Mouse (Mus musculus): Measurements from ENCODE around the gene Lpo. TPM values are rescaled to one million over a fixed set of nuclear protein-coding genes. Genes with fewer than 3 reads are reported as not detected.
"Not testable (repeated sequence)": the region's sequence is repeated elsewhere in the genome, so short reads cannot be mapped to it uniquely, and the experiment has no call there.

Gene Lpo
- 0.33 and 0.42 TPM in 2 replicates for polyA plus RNA-seq (2016; fragmentation: Nextera tagmentation; extraction: Ambion mirVana)

GRCm38 (mm10) chr11:87828239-87828900, at the start of gene Lpo:
TSS of gene Lpo (minus strand) at chr11:87828289.
- no peak within 1 kb of the TSS for H3K27ac ChIP-seq
- ATAC-seq (ENCODE audit: low FRiP score, low read depth): no peak

GRCm38 (mm10) chr11:87875436-87875835, 47.3 kb upstream of the Lpo start, which contains the start of gene Epx:
TSS of gene Epx (minus strand) at chr11:87875536.
- H3K4me2 ChIP-seq (replicated peaks): no peak within 1 kb of the TSS
- no peaks in the 10 kb centered on the region for H3K9me3 ChIP-seq
- no peak within 1 kb of the TSS for H3K9ac ChIP-seq
- H3K4me1 ChIP-seq: no peaks in the 10 kb centered on the region
- no peaks in the 10 kb centered on the region for H3K27me3 ChIP-seq (replicated peaks)
- 83% methylated on average over 6 of the region's 6 CpGs for WGBS
- no peak within 1 kb of the TSS for H3K27ac ChIP-seq
- ATAC-seq (ENCODE audit: low FRiP score, low read depth): no peak
- H3K4me3 ChIP-seq: no peak within 1 kb of the TSS
- H3K36me3 ChIP-seq: no peaks in the 10 kb centered on the region

More at GRCm38 (mm10) chr11:87828239-87828900, at the start of gene Lpo:
- Histone ChIP-seq H3K27me3 (replicated peaks) (no peaks in the 10 kb centered on the region), H3K4me3 (no peak within 1 kb of the TSS), H3K4me2 (replicated peaks) (0 out of 2 replicates have a peak within 1 kb of the TSS, but pooled peaks have one; percentile 1), H3K4me1 (peaks cover 9% of the 10 kb centered on the region), H3K36me3 (no peaks in the 10 kb centered on the region), H3K9me3 (no peaks in the 10 kb centered on the region), H3K9ac (no peak within 1 kb of the TSS)
- WGBS: 25% methylated on average over 10 of the region's 10 CpGs

- Histone ChIP-seq H3K27ac (no peak overlapping the region), H3K27me3 (replicated peaks) (no peaks in the 10 kb centered on the region), H3K4me1 (no peaks in the 10 kb centered on the region), H3K9ac (no peak overlapping the region), H3K36me3 (no peaks in the 10 kb centered on the region), H3K4me3 (no peak overlapping the region), H3K4me2 (replicated peaks) (no peak overlapping the region), H3K9me3 (no peaks in the 10 kb centered on the region)
- 60% methylated on average over 8 of the region's 8 CpGs for WGBS
- ATAC-seq (ENCODE audit: low FRiP score, low read depth): no peak
Measured at GRCm38 (mm10) chr11:87871766-87872165, 43.7 kb upstream of the Lpo start.

- ATAC-seq (ENCODE audit: low FRiP score, low read depth): no peak
- Histone ChIP-seq H3K9me3 (no peaks in the 10 kb centered on the region), H3K36me3 (no peaks in the 10 kb centered on the region), H3K4me3 (no peak overlapping the region), H3K4me1 (no peaks in the 10 kb centered on the region), H3K4me2 (replicated peaks) (no peak overlapping the region), H3K9ac (no peak overlapping the region), H3K27me3 (replicated peaks) (no peaks in the 10 kb centered on the region), H3K27ac (no peak overlapping the region)
- WGBS: 86% methylated on average over 2 of the region's 2 CpGs
Measured at GRCm38 (mm10) chr11:87870096-87870495, 42.0 kb upstream of the Lpo start.

DNA sequence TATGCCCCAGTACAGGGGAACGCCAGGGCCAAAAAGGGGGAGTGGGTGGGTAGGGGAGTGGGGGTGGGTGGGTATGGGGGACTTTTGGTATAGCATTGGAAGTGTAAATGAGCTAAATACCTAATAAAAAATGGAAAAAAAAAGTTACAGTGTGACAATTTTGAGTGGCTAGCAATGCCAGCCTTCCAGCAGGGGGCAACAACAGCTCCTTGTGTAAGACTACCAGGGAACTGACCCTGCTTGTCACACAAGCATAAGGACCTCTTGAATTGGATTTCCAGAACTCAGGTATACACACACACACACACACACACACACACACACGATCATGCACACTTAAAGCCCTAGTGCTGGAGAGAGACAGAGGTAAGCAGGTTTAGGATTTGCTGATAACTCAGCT, 38.8 kb upstream of the Lpo start:
- H3K4me1 ChIP-seq; H3K4me2 ChIP-seq (replicated peaks); H3K27ac ChIP-seq; H3K27me3 ChIP-seq (replicated peaks); H3K9ac ChIP-seq; H3K4me3 ChIP-seq; H3K9me3 ChIP-seq; ATAC-seq (ENCODE audit: low FRiP score, low read depth): not testable (repeated sequence)
- peaks cover 14% of the 10 kb centered on the region; the same call in 1 of the 2 replicates for H3K36me3 ChIP-seq
- WGBS: 86% methylated on average over 1 of the region's 2 CpGs

- no peak for ATAC-seq (ENCODE audit: low FRiP score, low read depth)
- Histone ChIP-seq H3K4me3 (no peak overlapping the region), H3K9ac (no peak overlapping the region), H3K27me3 (replicated peaks) (no peaks in the 10 kb centered on the region), H3K4me1 (no peaks in the 10 kb centered on the region), H3K36me3 (peaks cover 45% of the 10 kb centered on the region), H3K4me2 (replicated peaks) (no peak overlapping the region), H3K27ac (no peak overlapping the region), H3K9me3 (no peaks in the 10 kb centered on the region)
- WGBS: 94% methylated on average over 13 of the region's 13 CpGs
Measured at GRCm38 (mm10) chr11:87862805-87863204, 34.7 kb upstream of the Lpo start.

GRCm38 (mm10) chr11:87860426-87860825, 32.3 kb upstream of the Lpo start:
- no peak overlapping the region for H3K27ac ChIP-seq
- H3K4me1 ChIP-seq: no peaks in the 10 kb centered on the region
- H3K27me3 ChIP-seq (replicated peaks): no peaks in the 10 kb centered on the region
- H3K9me3 ChIP-seq: no peaks in the 10 kb centered on the region
- H3K36me3 ChIP-seq: peaks cover 60% of the 10 kb centered on the region
- no peak overlapping the region for H3K4me2 ChIP-seq (replicated peaks)
- no peak overlapping the region for H3K4me3 ChIP-seq
- no peak overlapping the region for H3K9ac ChIP-seq
- no peak for ATAC-seq (ENCODE audit: low FRiP score, low read depth)
- WGBS: 79% methylated on average over 9 of the region's 9 CpGs

DNA sequence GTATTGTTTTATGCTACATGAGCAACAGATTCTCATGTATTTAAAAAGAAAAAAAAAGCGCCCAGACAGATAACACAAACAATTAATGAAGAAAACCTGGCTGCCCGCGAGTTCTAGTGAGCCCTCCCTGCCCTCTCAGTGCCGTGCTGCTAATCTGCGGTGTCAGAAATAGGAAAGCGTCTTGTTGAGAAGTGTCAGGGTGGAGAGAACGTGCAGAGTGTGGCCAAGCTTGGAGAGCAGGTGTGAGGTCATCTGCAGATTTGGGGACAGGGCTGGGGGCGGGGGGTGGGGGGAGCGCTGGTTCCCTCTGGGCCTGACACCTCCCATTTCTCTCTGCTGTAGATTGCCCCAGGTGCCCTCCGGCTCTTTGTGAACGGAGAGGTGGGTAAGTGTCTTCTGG, 31.2 kb upstream of the Lpo start:
- H3K36me3 ChIP-seq: peaks cover 60% of the 10 kb centered on the region
- no peaks in the 10 kb centered on the region for H3K9me3 ChIP-seq

DNA sequence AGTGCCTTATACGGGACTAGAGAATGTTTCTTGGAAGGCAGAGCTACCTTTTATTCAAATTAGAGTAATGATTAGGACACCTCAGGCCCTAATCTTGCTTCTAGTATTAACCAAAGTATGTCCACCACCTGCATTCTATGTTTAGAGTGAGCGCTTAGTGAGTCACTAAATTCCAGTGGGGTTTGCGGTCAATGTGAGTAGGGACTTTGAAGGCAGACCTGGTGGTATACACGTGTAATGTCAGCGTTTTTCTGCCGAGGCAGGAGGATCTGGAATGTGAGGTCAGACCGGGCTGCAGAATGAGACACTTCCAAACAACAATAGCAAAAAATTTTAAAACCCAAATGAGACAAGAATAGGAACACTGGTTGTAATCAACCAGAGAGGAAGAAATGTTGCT, 26.5 kb upstream of the Lpo start:
- WGBS: 87% methylated on average over 7 of the region's 7 CpGs
- no peak for ATAC-seq (ENCODE audit: low FRiP score, low read depth)
- H3K4me3 ChIP-seq: no peak overlapping the region

More for the DNA sequence above, 31.2 kb upstream of the Lpo start:
- Histone ChIP-seq H3K27ac (no peak overlapping the region), H3K27me3 (replicated peaks) (no peaks in the 10 kb centered on the region), H3K4me2 (replicated peaks) (no peak overlapping the region), H3K4me1 (no peaks in the 10 kb centered on the region), H3K4me3 (no peak overlapping the region), H3K9ac (no peak overlapping the region)
- no peak for ATAC-seq (ENCODE audit: low FRiP score, low read depth)
- 92% methylated on average over 11 of the region's 11 CpGs for WGBS

DNA sequence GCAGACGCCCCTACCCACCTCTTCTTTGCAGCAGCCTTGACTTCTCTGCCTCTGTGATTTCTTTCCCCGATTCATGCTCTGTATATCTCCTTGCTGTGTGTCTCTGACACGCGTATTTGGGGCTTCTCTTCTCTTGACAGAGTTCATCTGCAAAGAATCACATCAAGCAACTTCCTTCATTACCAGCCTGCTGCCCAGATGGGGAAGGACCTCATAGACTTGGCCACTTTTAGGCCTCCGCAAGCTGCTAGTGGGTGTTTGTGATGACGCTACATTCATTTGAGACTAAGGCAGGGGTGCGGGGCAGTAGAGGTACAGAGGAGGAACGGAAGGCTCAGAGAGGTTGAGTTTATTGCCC, 25.5 kb upstream of the Lpo start:
- WGBS: 33% methylated on average over 8 of the region's 8 CpGs
- Histone ChIP-seq H3K27ac (no peak overlapping the region), H3K27me3 (replicated peaks) (no peaks in the 10 kb centered on the region), H3K9me3 (no peaks in the 10 kb centered on the region), H3K4me2 (replicated peaks) (peak overlapping the region; percentile 66), H3K4me3 (peak overlapping the region; percentile 59), H3K4me1 (peaks cover 6% of the 10 kb centered on the region; the same call in 1 of the 2 replicates), H3K9ac (peak overlapping the region; percentile 55), H3K36me3 (peaks cover 23% of the 10 kb centered on the region)
- ATAC-seq (ENCODE audit: low FRiP score, low read depth): peak; percentile 33; the same call in 1 of the 2 replicates

More for the DNA sequence above, 26.5 kb upstream of the Lpo start:
- H3K4me2 ChIP-seq (replicated peaks): no peak overlapping the region
- H3K36me3 ChIP-seq: peaks cover 27% of the 10 kb centered on the region
- no peaks in the 10 kb centered on the region for H3K9me3 ChIP-seq
- H3K27ac ChIP-seq: no peak overlapping the region
- peaks cover 6% of the 10 kb centered on the region; the same call in 1 of the 2 replicates for H3K4me1 ChIP-seq
- H3K27me3 ChIP-seq (replicated peaks): no peaks in the 10 kb centered on the region
- no peak overlapping the region for H3K9ac ChIP-seq

DNA sequence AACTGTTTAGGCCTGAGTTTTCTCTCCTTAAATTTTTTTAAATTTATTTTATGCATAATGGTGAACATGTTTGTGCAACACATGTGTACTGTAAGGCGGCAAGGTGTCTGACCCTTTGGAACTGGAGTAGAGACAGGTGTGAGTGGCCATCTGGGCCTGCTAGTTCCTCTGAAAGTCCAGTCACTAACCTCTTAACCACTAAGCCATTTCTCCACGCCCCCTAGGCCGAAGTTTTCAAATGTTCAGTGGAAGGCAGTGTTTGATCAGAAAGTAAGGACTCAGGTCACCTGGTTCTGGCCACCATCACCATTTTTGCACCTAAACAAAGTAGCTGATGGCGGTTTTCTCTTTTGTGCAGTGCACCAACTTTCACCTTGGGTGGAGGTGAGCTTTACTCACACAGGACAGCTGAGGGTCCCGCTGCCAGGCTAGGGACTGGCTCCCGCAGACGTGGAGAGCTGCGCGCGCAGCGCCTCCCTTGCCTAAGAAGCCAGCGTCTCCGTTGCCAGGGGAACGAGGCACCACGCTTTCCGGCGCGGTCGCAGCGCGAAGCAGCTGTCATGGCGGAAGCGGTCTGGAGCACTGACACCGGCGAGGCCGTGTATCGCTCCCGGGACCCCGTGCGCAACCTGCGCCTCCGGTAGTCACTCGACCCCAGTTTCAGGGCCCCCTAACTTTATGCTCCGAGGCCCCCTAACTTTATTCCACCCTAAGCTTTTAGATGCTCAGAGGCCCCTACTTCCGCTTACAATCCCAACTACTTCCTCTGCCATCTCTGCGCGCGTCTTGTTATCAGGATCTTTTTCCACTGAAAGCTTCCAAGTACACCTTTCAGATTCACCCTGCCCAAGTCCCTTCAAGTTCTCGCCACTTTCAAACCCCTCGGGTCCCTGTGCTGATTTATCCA, 24.9 kb upstream of the Lpo start, which contains the start of gene Mks1:
Gene Mks1 (plus strand): TSS at position 526 of the 907 bp plus-strand sequence.
- WGBS: 5% methylated on average over 40 of the region's 40 CpGs
- peak; percentile 95 for ATAC-seq (ENCODE audit: low FRiP score, low read depth)
- Histone ChIP-seq H3K4me3 (peak within 1 kb of the TSS; percentile 59), H3K27ac (no peak within 1 kb of the TSS), H3K27me3 (replicated peaks) (no peaks in the 10 kb centered on the region), H3K36me3 (peaks cover 16% of the 10 kb centered on the region), H3K9ac (peak within 1 kb of the TSS; percentile 55), H3K4me1 (peaks cover 6% of the 10 kb centered on the region; the same call in 1 of the 2 replicates), H3K9me3 (no peaks in the 10 kb centered on the region), H3K4me2 (replicated peaks) (peak within 1 kb of the TSS; percentile 66)

DNA sequence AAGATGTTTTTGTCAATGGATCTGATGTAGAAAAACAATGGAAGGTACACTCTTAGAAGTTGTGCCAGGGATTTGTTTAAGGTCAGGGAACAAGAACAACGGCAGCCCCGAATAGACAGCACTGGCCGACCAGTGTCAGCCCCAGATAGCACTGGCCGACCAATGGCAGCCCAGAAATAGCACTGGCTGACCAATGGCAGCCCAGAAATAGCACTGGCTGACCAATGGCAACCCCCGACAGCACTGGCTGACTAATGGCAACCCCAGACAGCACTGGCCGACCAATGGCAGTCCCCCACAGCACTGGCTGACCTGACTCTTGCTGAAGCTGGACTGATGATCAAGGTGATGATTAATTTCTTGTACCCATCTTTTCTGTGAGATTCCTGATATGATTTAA, 19.8 kb upstream of the Lpo start:
- H3K27me3 ChIP-seq (replicated peaks): no peaks in the 10 kb centered on the region
- no peaks in the 10 kb centered on the region for H3K36me3 ChIP-seq
- no peak for ATAC-seq (ENCODE audit: low FRiP score, low read depth)
- H3K4me3 ChIP-seq: no peak overlapping the region
- H3K4me2 ChIP-seq (replicated peaks): no peak overlapping the region
- peaks cover 3% of the 10 kb centered on the region; the same call in 1 of the 2 replicates for H3K4me1 ChIP-seq
- WGBS: 71% methylated on average over 6 of the region's 6 CpGs
- H3K9me3 ChIP-seq: no peaks in the 10 kb centered on the region
- H3K9ac ChIP-seq: no peak overlapping the region
- no peak overlapping the region for H3K27ac ChIP-seq

All from neural tube, embryonic 12.5 days (tissue).